Mouse (Mus musculus): ENCODE measurements around the gene Fbp2.
"Not testable (repeated sequence)": the region's sequence is repeated elsewhere in the genome, so short reads cannot be mapped to it uniquely, and the experiment has no call there.

- not testable (repeated sequence) for TF ChIP-seq GATA1, TAL1 (IDR thresholded peaks at IDR 0.05; ENCODE audit: low read length)
Observed at GRCm38 (mm10) chr13:62859251-62859650, 1.0 kb upstream of the Fbp2 start.

All from erythroblast, embryonic 14.5 days (primary cell).